Mouse (Mus musculus): ENCODE data around the gene St3gal5. TPM values are rescaled to one million over a fixed set of nuclear protein-coding genes. Genes with fewer than 3 reads are reported as not detected.

St3gal5 gene
- polyA plus RNA-seq, 2 experiments = 121 to 123 TPM

GRCm38 (mm10) chr6:72173350-72173749 lies 76.0 kb downstream of the St3gal5 start:
- TF ChIP-seq EP300 (IDR thresholded peaks at IDR 0.05; ENCODE audit: low read depth) = no peak
- no peak for TF ChIP-seq CTCF (IDR thresholded peaks at IDR 0.05; ENCODE audit: low read depth)
- Histone ChIP-seq H3K27me3 (ENCODE audit: control insufficient read depth, insufficient read depth, low read length) (no peaks in the 10 kb centered on the region), H3K9me3 (ENCODE audit: control insufficient read depth, low read length) (no peaks in the 10 kb centered on the region), H3K36me3 (replicated peaks; ENCODE audit: control insufficient read depth, insufficient read depth, low read depth) (no peaks in the 10 kb centered on the region), H3K9ac (replicated peaks) (no peak overlapping the region), H3K4me3 (ENCODE audit: insufficient read depth in 1 of 2, low read depth in 2 of 2, low read length in 2 of 2) (no peak overlapping the region), H3K4me1 (replicated peaks; ENCODE audit: control insufficient read depth in 2 of 2, insufficient read depth in 2 of 2, low read length in 1 of 2) (0 out of 4 replicates have a peak, but pooled peaks cover 0 to 2% of the 10 kb centered on the region in 2 experiments), H3K4me2 (ENCODE audit: low read depth) (no peak overlapping the region), H3K27ac (no peak overlapping the region)
- 19% methylated on average over 1 of the region's 1 CpGs for WGBS (ENCODE audit: insufficient replicate concordance)
- DNase-seq (ENCODE audit: low read depth in 3 of 3, low spot score in 3 of 3) = no peak
- no peak for ATAC-seq (ENCODE audit: insufficient read depth)

- H3K36me3 ChIP-seq (replicated peaks; ENCODE audit: control insufficient read depth, insufficient read depth, low read depth) = no peaks in the 10 kb centered on the region
- no peak overlapping the region for H3K9ac ChIP-seq (replicated peaks)
- TF ChIP-seq CTCF (IDR thresholded peaks at IDR 0.05; ENCODE audit: low read depth) (no peak), EP300 (IDR thresholded peaks at IDR 0.05; ENCODE audit: low read depth) (no peak)
- no peak overlapping the region for H3K4me2 ChIP-seq (ENCODE audit: low read depth)
- no peaks in the 10 kb centered on the region for H3K9me3 ChIP-seq (ENCODE audit: control insufficient read depth, low read length)
- 66% methylated on average over 3 of the region's 3 CpGs for WGBS (ENCODE audit: insufficient replicate concordance)
- H3K27ac ChIP-seq = no peak overlapping the region
- DNase-seq (ENCODE audit: low read depth in 3 of 3, low spot score in 3 of 3) = no peak
- H3K4me1 ChIP-seq (replicated peaks; ENCODE audit: control insufficient read depth in 2 of 2, insufficient read depth in 2 of 2, low read length in 1 of 2) = 0 out of 4 replicates have a peak, but pooled peaks cover 0 to 2% of the 10 kb centered on the region in 2 experiments
- ATAC-seq (ENCODE audit: insufficient read depth) = no peak
- no peak overlapping the region for H3K4me3 ChIP-seq (ENCODE audit: insufficient read depth in 1 of 2, low read depth in 2 of 2, low read length in 2 of 2)
- H3K27me3 ChIP-seq (ENCODE audit: control insufficient read depth, insufficient read depth, low read length) = no peaks in the 10 kb centered on the region
Measured at GRCm38 (mm10) chr6:72175419-72175818, 78.0 kb downstream of the St3gal5 start.

GRCm38 (mm10) chr6:72176004-72176403 lies 78.6 kb downstream of the St3gal5 start:
- Histone ChIP-seq H3K9ac (replicated peaks) (no peak overlapping the region), H3K9me3 (ENCODE audit: control insufficient read depth, low read length) (no peaks in the 10 kb centered on the region), H3K36me3 (replicated peaks; ENCODE audit: control insufficient read depth, insufficient read depth, low read depth) (no peaks in the 10 kb centered on the region), H3K27me3 (ENCODE audit: control insufficient read depth, insufficient read depth, low read length) (no peaks in the 10 kb centered on the region), H3K4me2 (ENCODE audit: low read depth) (no peak overlapping the region), H3K4me3 (ENCODE audit: insufficient read depth in 1 of 2, low read depth in 2 of 2, low read length in 2 of 2) (no peak overlapping the region), H3K27ac (no peak overlapping the region), H3K4me1 (replicated peaks; ENCODE audit: control insufficient read depth in 2 of 2, insufficient read depth in 2 of 2, low read length in 1 of 2) (0 out of 4 replicates have a peak, but pooled peaks cover 0 to 2% of the 10 kb centered on the region in 2 experiments)
- ATAC-seq (ENCODE audit: insufficient read depth) (no peak), DNase-seq (ENCODE audit: low read depth in 3 of 3, low spot score in 3 of 3) (no peak)
- 68% methylated on average over 5 of the region's 5 CpGs for WGBS (ENCODE audit: insufficient replicate concordance)
- no peak for TF ChIP-seq EP300 (IDR thresholded peaks at IDR 0.05; ENCODE audit: low read depth)
- TF ChIP-seq CTCF (IDR thresholded peaks at IDR 0.05; ENCODE audit: low read depth) = no peak

- Histone ChIP-seq H3K4me2 (ENCODE audit: low read depth) (no peak overlapping the region), H3K36me3 (replicated peaks; ENCODE audit: control insufficient read depth, insufficient read depth, low read depth) (no peaks in the 10 kb centered on the region), H3K27me3 (ENCODE audit: control insufficient read depth, insufficient read depth, low read length) (no peaks in the 10 kb centered on the region), H3K27ac (no peak overlapping the region), H3K4me3 (ENCODE audit: insufficient read depth in 1 of 2, low read depth in 2 of 2, low read length in 2 of 2) (no peak overlapping the region), H3K4me1 (replicated peaks; ENCODE audit: control insufficient read depth in 2 of 2, insufficient read depth in 2 of 2, low read length in 1 of 2) (0 out of 4 replicates have a peak, but pooled peaks cover 0 to 2% of the 10 kb centered on the region in 2 experiments), H3K9ac (replicated peaks) (no peak overlapping the region), H3K9me3 (ENCODE audit: control insufficient read depth, low read length) (no peaks in the 10 kb centered on the region)
- DNase-seq (ENCODE audit: low read depth in 3 of 3, low spot score in 3 of 3) (no peak), ATAC-seq (ENCODE audit: insufficient read depth) (no peak)
- WGBS (ENCODE audit: insufficient replicate concordance) = 52% methylated on average over 3 of the region's 3 CpGs
- TF ChIP-seq CTCF (IDR thresholded peaks at IDR 0.05; ENCODE audit: low read depth) (no peak), EP300 (IDR thresholded peaks at IDR 0.05; ENCODE audit: low read depth) (no peak)
Measured at GRCm38 (mm10) chr6:72177417-72177816, 80.0 kb downstream of the St3gal5 start.

GRCm38 (mm10) chr6:72179006-72179405 lies 81.6 kb downstream of the St3gal5 start:
- no peak overlapping the region for H3K4me2 ChIP-seq (ENCODE audit: low read depth)
- no peaks in the 10 kb centered on the region for H3K4me1 ChIP-seq (replicated peaks; ENCODE audit: control insufficient read depth in 2 of 2, insufficient read depth in 2 of 2, low read length in 1 of 2)
- no peaks in the 10 kb centered on the region for H3K9me3 ChIP-seq (ENCODE audit: control insufficient read depth, low read length)
- H3K4me3 ChIP-seq (ENCODE audit: insufficient read depth in 1 of 2, low read depth in 2 of 2, low read length in 2 of 2) = no peak overlapping the region
- WGBS (ENCODE audit: insufficient replicate concordance) = 80% methylated on average over 3 of the region's 3 CpGs
- ATAC-seq (ENCODE audit: insufficient read depth) (no peak), DNase-seq (ENCODE audit: low read depth in 3 of 3, low spot score in 3 of 3) (no peak)
- H3K27ac ChIP-seq = no peak overlapping the region
- no peak for TF ChIP-seq EP300 (IDR thresholded peaks at IDR 0.05; ENCODE audit: low read depth)
- no peak for TF ChIP-seq CTCF (IDR thresholded peaks at IDR 0.05; ENCODE audit: low read depth)
- no peak overlapping the region for H3K9ac ChIP-seq (replicated peaks)
- no peaks in the 10 kb centered on the region for H3K27me3 ChIP-seq (ENCODE audit: control insufficient read depth, insufficient read depth, low read length)
- H3K36me3 ChIP-seq (replicated peaks; ENCODE audit: control insufficient read depth, insufficient read depth, low read depth) = no peaks in the 10 kb centered on the region
